Mouse (Mus musculus) naive thymus-derived CD4-positive, alpha-beta T cell, adult 5 months (primary cell): ENCODE data around the gene AC140267.1. TPM values are rescaled to one million over a fixed set of nuclear protein-coding genes. Genes with fewer than 3 reads are reported as not detected.

Experiments
- polyA plus RNA-seq: library from polyadenylated mRNA; unstranded; fragments of 100-300 nt; shearing (Covaris generic); gene quantifications from one replicate; pipeline ENCODE4 v1.2.1, GENCODE M21; 2017

Gene AC140267.1
- not detected for polyA plus RNA-seq

GRCm38 (mm10) chr15:80235535-80235934 is at the start of gene AC140267.1:
Gene AC140267.1, plus strand, starts transcription at chr15:80235835.

GRCm38 (mm10) chr15:80233733-80234509 is 1.7 kb upstream of the AC140267.1 start, which contains the start of gene Mief1:
Gene Mief1, plus strand, starts transcription at chr15:80234018.

GRCm38 (mm10) chr15:80254847-80255645 is 19.4 kb downstream of the AC140267.1 start, which contains the start of gene Atf4:
Gene Atf4, plus strand, starts transcription at chr15:80255184.

DNA sequence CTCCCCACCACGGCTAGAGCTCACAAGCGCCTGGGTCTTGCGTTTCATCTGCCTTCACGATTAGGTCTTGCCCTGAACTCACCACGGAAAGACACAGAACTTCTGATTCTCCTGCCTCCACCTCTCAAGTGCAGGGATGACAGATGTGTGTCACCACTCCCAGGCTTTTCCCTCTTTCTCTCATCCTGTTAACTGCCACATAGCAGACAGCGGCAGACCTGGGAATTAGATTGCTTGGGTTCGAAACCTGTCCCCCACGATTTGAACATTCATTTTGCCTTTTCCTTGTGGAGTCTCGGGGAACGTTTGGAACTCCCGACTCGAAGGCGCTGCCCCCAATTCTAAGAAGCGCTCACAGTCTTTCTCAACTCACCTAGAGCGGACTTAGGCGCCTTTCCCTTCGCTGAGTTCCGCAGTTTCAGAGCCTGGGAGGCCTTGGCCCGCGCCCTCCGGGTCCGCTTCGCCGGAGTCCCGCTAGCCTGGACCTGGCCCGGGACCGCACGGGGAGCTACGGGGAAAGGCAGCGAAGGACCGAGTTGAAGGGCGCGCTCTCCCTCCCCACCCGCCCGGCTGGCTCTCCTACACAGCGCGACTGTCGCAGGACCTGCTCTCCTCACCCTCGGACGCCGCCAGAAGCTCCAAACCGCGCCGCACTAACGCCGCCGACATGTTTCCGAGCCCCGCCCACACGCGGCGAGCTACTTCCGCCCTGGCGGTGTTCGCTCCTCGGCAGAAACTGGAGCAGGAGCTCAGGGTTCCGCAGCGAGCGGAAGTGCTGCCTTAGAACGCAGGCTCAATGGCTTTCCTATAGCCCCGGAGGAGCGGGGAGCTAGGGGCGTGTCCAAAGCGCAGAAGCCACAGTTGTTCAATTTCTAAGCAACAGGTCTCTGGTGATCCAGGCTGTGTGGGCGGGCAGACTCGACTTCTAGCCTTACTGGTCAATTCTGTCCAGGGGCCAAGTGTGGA is 28.3 kb downstream of the AC140267.1 start, which contains the start of gene Rps19bp1:
Rps19bp1 (minus strand) TSS at position 706 of the 966 bp plus-strand sequence.

Other genes with a start within 250 kb of the AC140267.1 start
- gene Pdgfb, start 220.9 kb upstream of the AC140267.1 start, polyA plus RNA-seq = not detected
- 2.0 TPM for gene Syngr1, start 144.5 kb upstream of the AC140267.1 start, polyA plus RNA-seq
- 2,310 TPM for gene Rpl3, start 144.0 kb upstream of the AC140267.1 start, polyA plus RNA-seq
- gene Tab1, start 102.7 kb upstream of the AC140267.1 start, polyA plus RNA-seq = 18.9 TPM
- gene Mgat3, start 62.1 kb upstream of the AC140267.1 start, polyA plus RNA-seq = not detected
- 32.5 TPM for gene Mief1, start 1.8 kb upstream of the AC140267.1 start, polyA plus RNA-seq
- gene Atf4, start 19.3 kb downstream of the AC140267.1 start, polyA plus RNA-seq = 265 TPM
- 22.9 TPM for gene Rps19bp1, start 28.5 kb downstream of the AC140267.1 start, polyA plus RNA-seq
- gene Cacna1i, start 51.4 kb downstream of the AC140267.1 start, polyA plus RNA-seq = not detected